Mouse (Mus musculus) large intestine, adult 2 months (tissue): Measurements from ENCODE around the gene Tmem82. TPM values are rescaled to one million over a fixed set of nuclear protein-coding genes. Genes with fewer than 3 reads are reported as not detected.

ENCODE experiments used
- DNase-seq: peaks from one replicate; pipeline ENCODE4 v3.0.0-alpha.2; 2012; ENCODE audit warnings: low read depth, low spot score
- whole genome bisulfite sequencing: fragments of 180-500 bp; shearing (Covaris S2); methylation state at CpG from one replicate; pipeline ENCODE4 v1.1.7; 2018; 5-methylcytosine and 5-hydroxymethylcytosine counted together
- polyA plus RNA-seq: library from polyadenylated mRNA; depleted of rRNA; stranded (reverse); fragments of >200 nt; gene quantifications from 2 replicates; pipeline ENCODE4 v1.2.3, GENCODE M21; 2012

Tmem82 gene
- polyA plus RNA-seq, 1 experiment, result 37.3 TPM

DNA sequence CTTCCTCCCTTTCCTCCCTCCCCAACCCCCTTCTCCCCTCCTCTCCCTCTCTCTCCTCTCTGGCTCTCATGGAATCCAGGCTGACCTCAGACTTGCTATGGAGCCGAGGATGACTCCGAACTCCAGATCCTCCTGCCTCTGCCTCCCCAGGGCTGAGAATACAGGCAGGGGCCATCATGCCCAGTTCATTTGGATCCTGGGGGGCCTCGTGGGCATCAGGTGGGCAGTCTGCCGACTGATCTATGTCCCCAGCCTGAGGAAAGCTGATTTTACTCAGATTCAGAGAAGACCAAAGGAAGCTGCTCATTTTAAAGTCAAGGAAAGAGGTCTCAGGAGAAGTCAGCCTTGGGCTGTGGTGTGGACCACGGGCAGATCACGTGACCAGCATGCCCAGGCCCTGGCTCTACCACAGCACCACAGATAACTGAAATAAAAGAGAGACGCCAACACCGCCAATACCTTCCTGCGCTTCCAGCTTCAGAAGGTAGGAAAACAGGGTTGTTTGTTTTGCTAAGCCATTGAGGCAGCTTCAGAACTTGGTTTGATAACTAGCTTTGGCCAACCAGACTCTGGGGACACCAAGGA, 958 bp upstream of the Tmem82 start:
- 63% methylated on average over 9 of the region's 9 CpGs for WGBS
- DNase-seq, result no peak

DNA sequence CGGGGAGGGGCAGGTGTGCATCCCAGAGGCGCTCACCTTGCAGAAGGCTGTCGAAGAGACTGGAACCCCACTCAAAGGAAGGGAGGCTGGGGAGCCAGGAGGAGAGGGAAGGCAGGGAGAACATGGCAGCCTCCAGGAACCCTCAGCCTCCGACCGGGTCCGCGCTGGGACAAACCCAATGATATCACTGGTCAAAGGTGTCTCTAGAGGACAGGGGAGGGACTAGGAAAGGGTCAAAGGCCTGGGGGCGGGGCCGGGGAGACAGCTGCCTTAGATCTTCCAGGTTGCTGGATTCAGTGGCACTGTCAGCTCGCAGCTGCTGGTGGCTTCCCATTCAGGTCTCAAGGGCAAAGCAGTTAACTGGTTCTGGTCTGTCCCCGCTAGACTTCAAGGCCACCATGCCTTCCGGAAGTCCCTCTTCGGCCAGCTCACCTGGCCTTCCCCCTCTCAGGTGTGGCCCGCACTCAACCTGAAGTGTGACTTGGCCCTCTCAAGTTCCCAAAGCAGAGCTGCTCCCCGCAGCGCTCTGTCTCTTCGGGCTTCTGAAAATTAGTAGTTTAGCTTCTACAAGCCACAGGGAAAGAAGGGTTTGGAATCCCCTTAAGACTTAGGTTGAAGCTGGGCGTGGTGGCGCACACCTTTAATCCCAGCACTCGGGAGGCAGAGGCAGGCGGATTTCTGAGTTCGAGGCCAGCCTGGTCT, 419 bp downstream of the Tmem82 start:
- DNase-seq, result no peak
- 10% methylated on average over 22 of the region's 22 CpGs for WGBS

DNA sequence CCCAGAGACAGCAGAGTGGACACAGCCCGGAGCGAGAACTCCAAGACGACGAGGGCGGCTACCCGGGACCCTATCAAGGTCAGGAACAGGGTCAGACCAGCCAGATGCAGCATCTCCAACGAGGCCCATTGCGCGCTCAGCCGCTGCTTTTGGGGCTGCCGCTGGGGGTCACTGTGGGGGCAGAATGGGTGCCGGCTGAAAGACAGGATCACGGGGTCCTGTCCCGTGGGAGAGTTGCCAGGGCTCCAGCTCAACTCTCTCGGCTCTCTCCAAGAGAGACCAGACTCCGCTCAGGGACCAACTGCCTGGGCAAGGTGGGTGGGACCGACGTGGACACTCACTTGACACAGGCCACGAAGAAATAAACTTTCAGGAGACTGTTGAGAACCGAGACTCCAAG, 1.1 kb downstream of the Tmem82 start:
- DNase-seq, result no peak
- WGBS, result 6% methylated on average over 20 of the region's 20 CpGs

DNA sequence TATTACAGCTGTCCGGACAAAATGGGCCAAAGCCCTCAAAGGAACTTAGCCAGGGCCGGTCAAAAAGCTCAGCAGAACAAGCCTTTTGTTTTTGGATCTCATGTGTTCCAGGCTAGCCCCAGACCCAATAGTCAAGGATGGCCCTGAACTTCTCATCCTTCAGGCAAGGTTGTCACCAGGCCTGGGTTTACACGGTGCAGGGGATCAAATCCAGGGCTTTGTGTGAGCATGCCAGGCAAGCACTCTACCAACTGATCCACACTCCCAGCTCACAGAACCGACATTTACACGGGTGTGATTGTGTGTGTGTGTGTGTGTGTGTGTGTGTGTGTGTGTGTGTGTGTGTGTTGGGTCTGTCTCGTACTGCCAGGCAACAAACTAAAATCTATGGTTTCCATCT, 1.6 kb downstream of the Tmem82 start:
- DNase-seq, result no peak
- WGBS, result 75% methylated on average over 6 of the region's 6 CpGs

DNA sequence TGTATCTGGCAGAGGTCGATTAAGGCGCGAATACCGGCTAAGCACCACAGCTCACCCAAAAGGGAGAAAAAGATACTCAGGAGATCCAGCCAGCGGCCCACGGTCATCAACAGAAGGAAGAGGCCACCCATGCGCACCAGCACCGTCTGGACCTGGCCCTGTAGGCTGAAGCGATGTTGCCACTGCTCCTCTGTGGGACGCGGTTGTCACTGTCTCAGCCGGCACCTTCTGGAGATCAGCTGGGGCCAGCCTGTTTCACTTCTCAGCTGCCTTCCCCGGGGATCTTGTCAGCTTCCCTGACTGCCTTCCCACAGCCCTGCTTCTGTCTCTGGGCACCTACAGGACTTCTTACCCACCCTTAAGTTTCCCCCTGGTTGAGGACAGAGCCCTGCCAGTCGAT, 3.5 kb downstream of the Tmem82 start:
- WGBS, result 87% methylated on average over 14 of the region's 14 CpGs
- no peak for DNase-seq

DNA sequence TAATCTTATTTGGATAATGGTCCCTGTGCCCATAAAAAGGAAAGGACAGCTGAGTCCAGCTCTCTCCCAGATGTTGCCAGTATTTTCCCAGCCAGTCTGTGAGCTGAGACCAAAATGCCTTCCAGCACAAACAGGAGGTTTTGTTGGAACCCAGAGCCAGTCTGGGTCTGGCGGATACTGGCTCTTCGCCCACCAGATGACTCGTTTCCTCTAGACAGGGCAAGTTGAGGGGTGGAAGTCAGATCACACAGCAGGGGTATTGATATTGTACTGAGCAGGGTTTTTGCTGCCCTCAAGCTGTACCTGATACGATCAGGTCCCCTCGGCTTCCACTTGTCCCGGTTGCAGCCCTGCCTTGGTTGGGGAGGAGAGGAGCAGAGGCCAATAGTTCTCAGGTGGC, 8.9 kb downstream of the Tmem82 start:
- 67% methylated on average over 6 of the region's 6 CpGs for WGBS
- DNase-seq, result no peak

DNA sequence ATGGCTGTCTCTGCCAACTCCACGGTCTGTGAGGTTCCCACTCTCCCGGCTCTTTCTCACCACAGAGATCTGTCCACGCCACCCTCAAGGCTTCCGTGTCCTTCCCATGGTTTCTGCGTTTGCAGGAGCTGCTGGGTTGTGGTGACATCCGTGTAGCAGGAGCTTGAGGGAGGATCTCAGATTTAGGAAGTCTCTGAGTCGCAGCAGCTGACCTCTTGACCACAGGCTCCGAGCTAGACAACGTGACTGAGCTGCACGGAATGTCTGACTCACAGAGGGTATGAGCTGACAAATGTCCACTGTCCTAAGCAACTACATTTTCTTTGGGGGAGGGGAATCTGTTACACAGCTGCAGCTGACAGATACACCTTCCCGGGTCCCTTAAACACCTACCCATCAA, 12.6 kb downstream of the Tmem82 start, which contains the start of gene Fblim1:
TSS of gene Fblim1 (minus strand) at position 236 of the 400 bp plus-strand sequence.
- no peak for DNase-seq
- 75% methylated on average over 11 of the region's 11 CpGs for WGBS

DNA sequence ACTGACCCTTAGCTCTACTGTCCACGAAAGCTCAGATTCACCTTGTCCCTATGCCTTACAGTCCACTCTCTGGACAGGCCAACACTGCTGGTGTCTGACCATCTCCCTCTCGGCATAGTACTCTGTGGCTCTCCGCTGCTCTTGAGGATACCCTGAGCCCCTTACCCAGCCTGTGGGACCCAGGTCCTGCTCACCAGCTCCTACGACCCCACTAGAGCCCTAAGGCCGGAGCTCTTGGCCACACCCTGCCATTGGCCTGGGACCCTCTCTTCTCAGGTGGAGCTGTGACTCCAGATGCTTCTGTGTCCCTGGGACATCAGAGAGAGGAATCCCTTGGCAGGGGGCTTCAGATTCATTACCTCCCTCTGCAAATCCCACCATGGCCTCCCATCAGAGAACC, 13.0 kb downstream of the Tmem82 start:
- no peak for DNase-seq
- 88% methylated on average over 5 of the region's 5 CpGs for WGBS

DNA sequence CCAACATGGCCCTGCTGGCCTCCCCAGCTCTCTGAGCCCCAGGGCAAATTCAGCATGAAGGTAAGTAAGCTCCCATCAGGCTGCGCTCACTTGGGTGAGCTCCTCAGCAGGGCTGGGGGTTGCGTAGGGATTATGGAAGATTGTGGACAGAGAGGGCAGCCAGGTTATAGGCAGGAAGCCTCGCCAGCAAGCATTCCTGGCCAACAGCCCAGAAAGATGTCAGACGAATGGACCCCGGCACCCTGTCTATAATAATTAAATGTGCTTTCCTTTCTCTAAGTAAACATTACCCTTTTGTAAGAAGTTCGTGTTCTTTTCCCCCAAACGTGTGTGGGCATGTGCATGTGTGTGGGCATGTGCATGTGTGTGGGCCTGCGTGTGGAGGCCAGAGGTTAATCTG, 13.9 kb downstream of the Tmem82 start:
- DNase-seq, result no peak
- WGBS, result 24% methylated on average over 8 of the region's 8 CpGs

DNA sequence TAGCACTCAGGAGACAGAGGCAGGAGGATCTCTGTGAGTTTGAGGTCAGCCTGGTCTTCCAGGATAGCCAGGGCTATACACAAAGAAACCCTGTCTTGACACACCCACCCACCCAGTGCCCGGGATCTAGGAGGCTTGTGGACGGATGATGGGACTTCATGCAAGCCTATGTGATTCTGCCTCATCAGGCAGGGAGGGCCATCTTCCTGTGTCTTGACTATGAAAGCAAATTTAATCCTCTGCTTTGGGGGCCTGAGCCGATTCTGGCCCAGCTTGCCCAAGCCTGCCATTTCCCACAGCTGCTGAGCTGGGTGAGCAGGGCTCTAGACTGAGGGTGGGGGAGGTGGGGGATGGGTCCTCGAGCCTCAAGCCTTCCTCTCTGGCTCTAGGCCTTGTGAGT, 14.5 kb downstream of the Tmem82 start:
- DNase-seq, result no peak
- 63% methylated on average over 4 of the region's 4 CpGs for WGBS

DNA sequence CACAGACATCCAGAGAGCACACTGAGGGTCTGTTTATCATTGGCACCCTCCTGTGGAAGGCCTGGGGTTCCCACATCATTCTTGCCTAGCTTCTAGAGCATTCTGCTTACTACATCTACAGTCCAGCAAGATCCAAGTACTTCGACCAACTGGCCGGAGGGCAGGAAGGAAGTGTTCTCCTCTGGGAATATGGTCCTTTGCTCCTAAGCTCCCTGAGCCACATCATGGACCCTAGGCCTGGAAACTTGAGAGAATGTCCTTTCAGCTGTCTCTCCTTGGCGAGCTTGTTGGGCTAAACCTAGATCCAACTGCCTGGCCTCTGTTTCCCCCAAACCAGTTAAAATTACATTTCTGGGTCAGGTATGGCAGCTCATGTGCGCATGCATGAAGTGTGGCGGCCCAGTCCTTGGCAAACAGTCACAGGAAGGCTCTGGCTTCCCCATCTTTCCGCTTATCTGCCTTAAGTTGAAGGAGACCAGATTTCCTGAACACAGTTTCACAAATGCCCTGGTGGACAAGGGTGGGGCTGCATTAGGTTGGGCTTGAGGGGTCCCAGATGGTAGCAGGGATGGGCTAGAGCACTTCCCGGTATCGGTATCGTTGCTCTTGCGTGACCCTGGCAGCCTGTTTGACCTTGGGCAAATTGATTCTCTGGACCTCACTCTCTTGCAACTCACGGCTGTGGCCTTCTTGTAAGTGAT, 15.8 kb downstream of the Tmem82 start:
- DNase-seq, result no peak
- 82% methylated on average over 11 of the region's 11 CpGs for WGBS

DNA sequence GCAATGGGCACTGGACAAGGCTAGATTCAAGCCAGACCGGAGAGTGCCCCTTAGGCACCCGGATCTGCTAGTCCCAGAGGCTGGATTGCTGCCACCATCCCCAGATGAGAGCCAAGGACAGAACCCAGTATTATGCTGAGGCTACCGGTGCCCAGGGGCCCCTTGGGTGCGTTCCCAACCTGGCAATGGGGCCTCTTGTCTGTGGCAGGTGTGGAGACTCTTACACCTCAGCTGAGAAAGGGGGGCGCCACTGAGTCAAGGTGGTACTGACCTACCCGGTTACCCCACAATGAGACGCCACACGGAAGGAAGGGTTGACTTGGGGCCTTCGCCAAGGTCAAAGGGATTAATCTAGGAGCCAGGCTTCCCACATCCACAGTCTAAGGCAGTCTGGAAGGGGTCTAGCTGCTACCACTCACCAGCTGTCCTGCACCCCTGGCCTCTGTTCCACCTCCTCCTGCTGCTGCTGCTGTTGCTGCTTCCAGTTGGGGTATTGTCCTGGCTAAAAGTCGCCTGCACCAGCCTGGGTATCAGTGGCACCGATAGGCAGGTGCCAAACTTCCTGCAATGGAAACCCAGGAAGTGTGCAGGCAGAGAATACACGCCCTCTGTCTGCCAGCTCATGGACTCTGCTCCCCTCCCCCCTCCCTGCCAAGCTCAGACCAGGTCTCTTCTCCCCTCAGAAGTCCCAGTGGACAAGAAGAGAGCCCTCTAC, 17.1 kb downstream of the Tmem82 start:
- no peak for DNase-seq
- 33% methylated on average over 12 of the region's 12 CpGs for WGBS

DNA sequence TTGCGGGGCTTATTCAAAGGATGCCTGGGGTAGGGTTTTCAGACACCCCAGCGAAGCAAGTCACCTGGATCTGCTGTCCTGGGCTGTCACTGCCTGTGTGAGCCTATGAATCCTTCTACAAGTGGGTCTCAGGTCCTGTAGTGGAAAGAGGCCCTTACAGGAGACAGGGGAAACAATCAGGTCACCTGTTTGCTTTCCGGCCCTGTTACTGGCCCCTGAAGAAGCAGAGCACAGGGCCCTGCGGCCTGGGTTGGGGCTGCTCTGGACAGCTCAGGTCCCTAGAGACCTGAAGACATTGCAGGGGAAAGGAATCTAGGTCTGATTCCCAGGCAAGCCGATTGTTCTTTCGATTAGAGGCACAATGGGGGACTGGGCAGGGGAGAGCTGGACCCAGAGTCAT, 18.1 kb downstream of the Tmem82 start:
- 35% methylated on average over 6 of the region's 6 CpGs for WGBS
- DNase-seq, result no peak

DNA sequence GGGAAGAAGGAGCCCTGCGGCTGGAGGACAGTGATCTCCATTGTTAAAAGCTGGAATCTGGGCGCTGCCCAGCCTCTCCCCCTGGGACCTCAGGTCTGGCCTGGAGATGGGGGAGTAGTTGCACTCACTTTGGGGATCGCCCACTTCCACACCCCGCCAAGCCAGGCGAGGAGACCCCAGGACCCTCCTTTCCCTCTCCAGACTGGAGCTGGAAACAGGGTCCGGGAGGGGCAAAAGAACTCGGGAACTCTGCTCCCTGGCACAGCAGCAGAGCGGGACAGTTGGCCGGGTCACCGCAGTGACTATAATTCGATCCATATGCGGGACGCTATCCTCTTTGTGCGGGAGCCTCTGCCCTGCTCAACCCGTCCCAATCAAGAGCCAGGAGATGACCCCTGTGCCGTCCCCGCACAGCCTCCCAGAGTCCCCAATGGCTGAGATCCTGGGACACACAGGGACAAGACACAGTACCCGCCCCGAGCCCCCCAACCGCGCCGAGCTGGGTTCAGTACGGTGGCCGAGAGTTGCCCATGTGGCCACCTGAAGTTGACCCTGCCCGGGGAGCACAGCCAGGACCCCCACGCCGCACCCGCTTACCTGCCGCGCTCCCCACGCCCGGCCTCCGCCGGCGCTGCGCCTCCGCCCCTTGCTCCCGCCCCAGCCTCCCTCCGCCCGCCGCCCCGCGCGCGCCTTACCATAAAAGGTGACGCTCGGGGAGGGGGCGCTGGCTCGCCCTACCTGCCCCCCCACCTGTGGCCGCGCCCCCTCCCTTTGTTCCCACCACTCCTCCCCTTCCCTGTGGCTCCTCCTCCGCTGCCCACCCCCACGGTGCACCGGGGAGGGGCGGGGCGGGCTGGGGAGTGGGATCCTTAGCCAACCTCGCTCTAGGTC, 18.9 kb downstream of the Tmem82 start:
- 2% methylated on average over 48 of the region's 57 CpGs for WGBS
- no peak for DNase-seq

DNA sequence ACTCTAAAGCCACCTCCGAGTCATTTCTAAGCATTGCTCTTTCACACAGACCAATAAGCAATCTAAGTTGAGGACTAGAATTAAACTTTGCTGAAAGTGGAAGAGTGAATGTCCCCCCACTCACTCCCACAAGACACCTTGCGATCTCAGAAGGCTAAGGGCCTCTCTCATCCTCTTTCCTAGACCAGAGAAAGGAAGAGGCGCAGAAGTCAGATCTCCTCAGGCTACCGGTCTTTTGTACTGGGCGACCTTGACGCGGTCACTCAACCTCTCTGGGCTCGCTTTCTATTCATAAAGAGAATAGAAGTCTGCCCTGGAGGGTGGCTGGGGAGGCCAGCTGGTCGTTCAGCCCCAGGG, 19.6 kb downstream of the Tmem82 start:
- DNase-seq, result no peak
- WGBS, result 11% methylated on average over 9 of the region's 9 CpGs

DNA sequence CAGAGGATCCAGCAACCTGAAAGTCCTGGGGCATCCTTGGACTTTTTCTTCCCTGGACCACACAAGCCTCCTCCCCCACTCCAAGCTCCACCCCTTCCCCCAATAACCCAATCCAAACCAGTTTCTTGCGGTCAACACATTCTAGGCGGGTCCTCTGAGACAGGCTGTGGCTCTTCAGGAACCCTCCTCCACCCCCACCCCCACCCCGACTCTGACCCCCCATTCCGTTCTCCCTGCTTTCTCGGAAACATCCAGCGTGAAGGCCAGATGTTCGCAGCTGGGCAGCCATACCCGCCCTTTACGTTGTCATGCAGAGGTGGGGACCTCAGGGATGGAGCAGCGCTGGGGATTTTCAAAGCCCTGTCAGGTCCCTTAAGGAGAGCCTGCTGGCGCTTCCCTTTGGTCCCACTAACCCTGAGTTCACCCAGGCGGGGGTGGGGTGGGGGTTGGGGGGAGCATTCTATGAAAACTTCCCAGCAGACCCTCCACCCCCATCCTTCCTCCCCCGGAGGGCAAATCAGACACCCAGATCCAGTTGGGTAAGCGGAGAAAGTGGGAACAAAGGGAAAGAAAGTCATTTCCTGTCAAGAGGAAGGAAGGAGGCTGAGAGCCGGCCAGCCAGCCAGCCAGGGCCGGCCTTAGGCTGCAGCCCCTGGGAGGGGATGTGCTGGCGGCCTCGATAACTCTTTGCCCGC, 20.1 kb downstream of the Tmem82 start:
- DNase-seq, result no peak
- 23% methylated on average over 19 of the region's 19 CpGs for WGBS

DNA sequence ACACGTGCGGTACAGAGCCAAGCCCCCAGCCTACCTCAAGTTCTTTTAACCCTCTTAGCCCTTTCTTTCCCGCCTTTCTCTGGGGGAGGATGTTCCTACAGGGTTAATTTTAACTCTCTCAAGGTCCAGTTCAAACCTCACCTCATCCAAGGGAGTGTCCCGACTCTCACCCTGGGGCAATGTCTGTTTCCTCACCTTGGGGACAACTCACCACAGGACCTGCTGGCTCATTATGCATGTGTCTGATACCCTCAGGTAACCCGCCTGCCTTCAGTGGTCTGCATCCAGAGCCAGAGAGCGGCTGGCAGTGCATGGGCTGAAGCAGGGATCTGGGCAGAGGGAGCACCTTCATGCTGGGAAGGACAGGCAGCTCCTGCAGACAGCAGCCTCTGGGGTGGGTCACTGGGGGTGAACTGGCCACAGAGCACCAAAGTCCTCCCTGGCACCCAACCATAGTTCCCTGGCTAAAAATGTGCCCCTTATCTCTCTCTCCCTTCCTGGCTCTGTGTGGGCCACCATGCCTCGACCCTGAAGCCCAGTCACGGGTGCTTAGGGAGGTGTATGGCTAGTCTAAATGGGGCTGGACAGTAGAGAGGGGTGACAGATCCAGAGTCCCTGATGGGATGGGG, 21.6 kb downstream of the Tmem82 start:
- DNase-seq, result no peak
- 80% methylated on average over 8 of the region's 8 CpGs for WGBS

DNA sequence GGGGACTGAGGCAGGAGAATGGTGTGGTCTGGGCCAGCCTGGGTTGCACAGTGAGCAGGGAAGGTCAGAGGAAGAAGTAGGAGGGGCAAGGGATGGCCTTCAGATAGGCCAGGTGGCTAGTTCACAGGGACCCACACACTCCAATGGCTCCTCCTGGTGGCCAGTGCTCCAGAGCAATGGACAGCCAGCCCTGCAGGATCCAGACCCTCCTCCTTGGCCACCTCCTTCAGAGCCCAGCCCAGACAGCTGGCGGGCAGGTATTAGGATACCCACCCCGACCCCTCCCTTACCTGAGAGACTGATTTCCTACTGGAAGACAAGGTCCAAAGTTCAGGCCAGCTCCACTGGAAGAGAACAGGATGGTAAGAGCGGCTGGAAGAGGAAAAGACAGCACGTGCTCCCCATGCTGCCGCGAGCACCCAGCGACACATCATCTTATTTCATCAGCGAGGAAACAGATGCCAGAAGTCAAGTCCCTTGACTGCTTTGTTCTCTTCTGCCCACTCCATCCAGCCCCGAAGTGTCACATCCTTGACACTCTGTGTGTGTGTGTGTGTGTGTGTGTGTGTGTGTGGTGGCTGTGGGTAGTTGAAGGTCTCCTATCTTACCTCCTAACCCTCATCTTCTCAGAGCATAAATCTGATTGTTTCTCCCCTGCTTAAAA, 22.7 kb downstream of the Tmem82 start:
- 19% methylated on average over 9 of the region's 9 CpGs for WGBS
- peak; percentile 48 for DNase-seq
